12 mouse cellular contexts compared by ENCODE assay signal in genomic region chr13:79018051-79018450, GRCm38 (mm10).
"Had no signal": no experiment of that assay in that cellular context is flagged by ENCODE, and none has a peak within 500 bp of the region (broad histone marks: within the 10 kb centered on the region; RNA-seq: fewer than 3 reads in every experiment).

No protein-coding gene starts in this region.

- DNase-seq: gastrocnemius, adult 2 months; gastrocnemius, postnatal 10 days; heart, adult 2 months; heart, postnatal 14 days; heart, postnatal 4 days; kidney, adult 18-20 months; kidney, adult 8-10 months; kidney, postnatal 10 days; kidney, postnatal 25 days; kidney, postnatal 4 days; liver; liver, embryonic 13.5 days had no signal
